Mouse (Mus musculus): ENCODE data around the gene Kcnt2. TPM values are rescaled to one million over a fixed set of nuclear protein-coding genes. Genes with fewer than 3 reads are reported as not detected.

Kcnt2 gene
- polyA plus RNA-seq, 1 experiment from 2014 or later: 0.07 TPM

Other genes starting within 250 kb of the Kcnt2 start
- gene Cfh, start 62.4 kb upstream of the Kcnt2 start, polyA plus RNA-seq (2015; fragmentation: Nextera tagmentation; extraction: Ambion mirVana): 4.0 and 4.2 TPM in 2 replicates